Mouse (Mus musculus) erythroblast, embryonic 14.5 days (primary cell): Measurements from ENCODE around the gene Mpv17l2. TPM values are rescaled to one million over a fixed set of nuclear protein-coding genes. Genes with fewer than 3 reads are reported as not detected.

Source experiments
- H3K27me3 ChIP-seq: 2 replicates; pipeline ENCODE4 v1.6.1; 2012; ENCODE audit warnings: inconsistent platforms; ENCODE audit not compliant: control insufficient read depth
- H3K36me3 ChIP-seq: 2 replicates; pipeline ENCODE4 v1.6.1; 2012; ENCODE audit warnings: mild to moderate bottlenecking, inconsistent platforms; ENCODE audit not compliant: control insufficient read depth
- H3K4me1 ChIP-seq: 2 replicates; pipeline ENCODE4 v1.6.1; 2012; ENCODE audit warnings: inconsistent platforms; ENCODE audit not compliant: control insufficient read depth
- H3K4me3 ChIP-seq: replicated peaks from 2 replicates; pipeline ENCODE3; 2012; ENCODE audit warnings: moderate library complexity, mild to moderate bottlenecking, inconsistent platforms
- H3K9me3 ChIP-seq: 2 replicates; pipeline ENCODE4 v1.6.1; 2012; ENCODE audit warnings: low read length, inconsistent platforms, mixed read lengths; ENCODE audit not compliant: control insufficient read depth
- GATA1 ChIP-seq: IDR thresholded peaks from 2 replicates; pipeline ENCODE4 v1.6.1; 2012; ENCODE audit warnings: low read length, inconsistent platforms, mixed read lengths
- TAL1 ChIP-seq: IDR thresholded peaks from 3 replicates; pipeline ENCODE4 v1.6.1; 2012; ENCODE audit warnings: low read length, inconsistent platforms, mixed read lengths
- polyA plus RNA-seq: library from polyadenylated mRNA; stranded (reverse); fragments of >175 nt; gene quantifications from 2 replicates; pipeline ENCODE4 v1.2.3, GENCODE M21; 2012

Mpv17l2 gene
- polyA plus RNA-seq, 1 experiment = 11.4 TPM

DNA sequence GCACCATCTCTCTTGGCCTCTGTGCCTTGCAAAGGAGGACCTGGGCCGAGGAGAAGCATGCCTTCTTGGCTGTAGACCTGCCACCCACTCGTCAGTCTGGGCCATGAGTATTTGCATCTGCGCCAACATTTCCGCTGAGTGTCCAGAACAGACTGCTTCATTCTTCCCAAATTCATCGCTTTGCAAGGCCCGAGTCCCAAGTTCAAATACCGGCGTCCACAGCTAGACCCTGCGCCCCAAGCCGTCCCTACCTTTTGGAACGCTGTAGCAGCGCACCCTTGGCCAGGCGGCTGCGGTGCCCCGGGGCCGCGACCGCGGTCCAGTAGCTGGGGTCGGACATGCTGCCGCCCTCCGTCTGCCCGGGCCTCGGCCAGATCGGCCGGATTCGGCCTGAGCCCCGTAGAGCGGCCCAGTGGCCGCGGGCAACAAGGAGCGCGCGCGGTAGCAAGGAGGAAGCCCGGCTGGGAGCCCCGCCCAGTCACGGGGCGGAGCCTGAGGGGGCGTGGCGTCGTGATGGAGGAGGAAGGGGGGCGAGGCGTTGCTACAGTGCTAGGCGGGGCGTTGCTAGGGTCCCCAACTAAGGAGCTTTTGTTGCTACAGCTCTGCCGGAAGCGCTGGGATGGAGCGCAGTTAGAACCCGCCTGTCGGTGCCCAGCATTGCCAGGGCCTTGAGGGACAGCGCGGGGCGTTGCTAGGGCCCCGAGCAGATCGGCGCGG lies 31.4 kb upstream of the Mpv17l2 start:
- Histone ChIP-seq H3K36me3 (peaks cover 28% of the 10 kb centered on the region), H3K27me3 (peaks cover 36% of the 10 kb centered on the region), H3K4me3 (peak overlapping the region; percentile 72), H3K9me3 (peaks cover 7% of the 10 kb centered on the region), H3K4me1 (peaks cover 86% of the 10 kb centered on the region)
- TF ChIP-seq GATA1 (no peak), TAL1 (no peak)

- TF ChIP-seq TAL1 (no peak), GATA1 (no peak)
- H3K4me1 ChIP-seq = peaks cover 82% of the 10 kb centered on the region
- peaks cover 7% of the 10 kb centered on the region for H3K9me3 ChIP-seq
- peak overlapping the region; percentile 72 for H3K4me3 ChIP-seq
- H3K36me3 ChIP-seq = peaks cover 37% of the 10 kb centered on the region
- H3K27me3 ChIP-seq = peaks cover 28% of the 10 kb centered on the region
Observed at GRCm38 (mm10) chr8:70791294-70791701, 30.6 kb upstream of the Mpv17l2 start.

GRCm38 (mm10) chr8:70790846-70791245 lies 30.1 kb upstream of the Mpv17l2 start:
- TF ChIP-seq GATA1 (no peak), TAL1 (no peak)
- Histone ChIP-seq H3K36me3 (peaks cover 41% of the 10 kb centered on the region), H3K27me3 (peaks cover 24% of the 10 kb centered on the region), H3K4me3 (peak overlapping the region; percentile 72), H3K4me1 (peaks cover 82% of the 10 kb centered on the region), H3K9me3 (peaks cover 7% of the 10 kb centered on the region)

- Histone ChIP-seq H3K4me3 (no peak overlapping the region), H3K36me3 (peaks cover 59% of the 10 kb centered on the region), H3K9me3 (peaks cover 7% of the 10 kb centered on the region), H3K4me1 (peaks cover 75% of the 10 kb centered on the region), H3K27me3 (peaks cover 9% of the 10 kb centered on the region)
- no peak for TF ChIP-seq TAL1
- no peak for TF ChIP-seq GATA1
Observed at GRCm38 (mm10) chr8:70789046-70789445, 28.3 kb upstream of the Mpv17l2 start.

- H3K27me3 ChIP-seq = peaks cover 3% of the 10 kb centered on the region; the same call in 1 of the 2 replicates
- H3K4me1 ChIP-seq = peaks cover 65% of the 10 kb centered on the region
- peaks cover 69% of the 10 kb centered on the region for H3K36me3 ChIP-seq
- no peak overlapping the region for H3K4me3 ChIP-seq
- TF ChIP-seq GATA1 = no peak
- no peak for TF ChIP-seq TAL1
- peaks cover 7% of the 10 kb centered on the region for H3K9me3 ChIP-seq
Observed at GRCm38 (mm10) chr8:70787941-70788667, 27.4 kb upstream of the Mpv17l2 start.

DNA sequence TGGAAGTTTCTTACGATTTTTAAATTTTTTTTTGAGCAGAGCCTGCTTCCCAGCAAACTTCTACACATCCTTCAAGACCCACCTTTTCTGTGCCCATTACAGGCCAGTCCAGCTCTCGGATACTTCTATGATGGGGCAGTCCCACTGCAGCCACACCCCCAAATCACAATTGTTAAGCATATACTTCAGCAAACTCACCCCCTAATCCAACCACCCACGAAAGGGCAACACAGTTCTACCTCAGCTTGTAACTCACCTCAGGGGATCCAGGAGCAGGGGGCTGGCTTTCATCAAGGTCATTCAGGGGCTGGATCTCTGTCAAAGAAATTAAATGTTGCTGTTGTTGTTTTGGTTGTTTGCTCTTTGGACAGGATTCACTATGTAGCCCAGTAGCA lies 26.3 kb upstream of the Mpv17l2 start:
- TF ChIP-seq GATA1 (no peak), TAL1 (no peak)
- Histone ChIP-seq H3K4me1 (peaks cover 55% of the 10 kb centered on the region), H3K4me3 (no peak overlapping the region), H3K27me3 (no peaks in the 10 kb centered on the region), H3K9me3 (no peaks in the 10 kb centered on the region), H3K36me3 (peaks cover 73% of the 10 kb centered on the region)

- no peak overlapping the region for H3K4me3 ChIP-seq
- H3K4me1 ChIP-seq = peaks cover 49% of the 10 kb centered on the region
- H3K36me3 ChIP-seq = peaks cover 78% of the 10 kb centered on the region
- no peaks in the 10 kb centered on the region for H3K9me3 ChIP-seq
- TF ChIP-seq GATA1 (no peak), TAL1 (no peak)
- H3K27me3 ChIP-seq = no peaks in the 10 kb centered on the region
Observed at GRCm38 (mm10) chr8:70786291-70787050, 25.7 kb upstream of the Mpv17l2 start.

DNA sequence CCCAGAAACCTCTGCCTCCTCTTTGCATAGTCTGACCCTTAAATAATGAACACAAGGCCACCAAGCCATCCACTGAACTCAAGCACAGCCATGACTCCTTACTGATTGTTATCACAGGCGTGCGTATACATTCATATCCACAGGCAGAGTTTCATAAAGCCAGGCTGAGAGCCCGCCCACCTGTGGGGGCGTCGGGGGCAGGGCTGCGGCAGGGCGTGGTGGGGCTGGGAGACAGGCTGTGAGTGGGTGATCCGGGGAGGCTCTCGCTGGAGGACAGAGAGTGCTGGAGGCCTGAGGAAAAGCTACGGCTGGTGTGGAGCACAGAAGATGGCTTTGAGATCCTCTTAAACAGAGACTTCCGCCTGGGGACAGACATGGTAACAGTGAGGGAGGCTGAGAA lies 19.3 kb upstream of the Mpv17l2 start:
- H3K9me3 ChIP-seq = no peaks in the 10 kb centered on the region
- H3K4me1 ChIP-seq = peaks cover 53% of the 10 kb centered on the region
- peaks cover 65% of the 10 kb centered on the region for H3K36me3 ChIP-seq
- H3K4me3 ChIP-seq = no peak overlapping the region
- TF ChIP-seq TAL1 (no peak), GATA1 (no peak)
- H3K27me3 ChIP-seq = no peaks in the 10 kb centered on the region
